Comparison of ENCODE assay signal across 9 mouse cellular contexts in the genomic region with DNA sequence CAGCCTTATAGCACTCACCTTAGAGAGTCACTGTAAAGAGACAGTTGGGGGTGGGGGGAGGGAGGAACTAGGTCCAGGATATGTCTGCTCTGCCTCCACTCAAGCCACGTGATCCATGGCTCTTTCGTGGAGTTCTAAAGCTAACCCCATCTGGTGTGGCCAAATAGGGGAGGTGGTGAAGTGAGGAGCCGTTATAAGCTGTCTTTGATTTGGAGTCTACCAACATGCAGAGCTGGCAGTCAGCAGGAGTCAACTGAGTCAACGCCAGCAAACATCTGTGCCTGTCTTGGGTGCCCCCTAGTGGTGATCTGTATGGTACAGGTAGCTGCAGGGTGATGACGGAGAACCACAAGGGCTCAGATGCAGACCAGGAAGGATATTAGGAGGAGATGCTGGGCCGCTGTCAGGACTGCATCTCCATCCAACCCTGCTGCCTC. TPM values are rescaled to one million over a fixed set of nuclear protein-coding genes. Genes with fewer than 3 reads are reported as not detected.
DNase-seq lines count a peak whose midpoint lies in the region; ATAC-seq lines count a peak whose summit lies in the region.
"Had no signal": no experiment of that assay in that cellular context is flagged by ENCODE, and none has a peak within 500 bp of the region (broad histone marks: within the 10 kb centered on the region; RNA-seq: fewer than 3 reads in every experiment).

No protein-coding gene starts in this region.

- H3K36me3 ChIP-seq in limb, embryonic 13.5 days: no peaks in the 10 kb centered on the region
- no peaks in the 10 kb centered on the region for H3K36me3 ChIP-seq in midbrain, embryonic 15.5 days (replicated peaks)
- H3K36me3 ChIP-seq: embryonic facial prominence, embryonic 13.5 days had no signal

- no peak overlapping the region for H3K9ac ChIP-seq in limb, embryonic 13.5 days
- no peak overlapping the region for H3K9ac ChIP-seq in midbrain, embryonic 15.5 days
- H3K9ac ChIP-seq: embryonic facial prominence, embryonic 13.5 days had no signal

- no peak overlapping the region for H3K4me3 ChIP-seq in limb, embryonic 13.5 days
- H3K4me3 ChIP-seq in midbrain, embryonic 15.5 days: no peak overlapping the region
- H3K4me3 ChIP-seq: embryonic facial prominence, embryonic 13.5 days had no signal

- no peaks in the 10 kb centered on the region for H3K27me3 ChIP-seq in limb, embryonic 13.5 days
- no peaks in the 10 kb centered on the region for H3K27me3 ChIP-seq in midbrain, embryonic 15.5 days (replicated peaks)
- H3K27me3 ChIP-seq: embryonic facial prominence, embryonic 13.5 days had no signal

- H3K27ac ChIP-seq in limb, embryonic 13.5 days: no peak overlapping the region
- no peak overlapping the region for H3K27ac ChIP-seq in midbrain, embryonic 15.5 days
- H3K27ac ChIP-seq: embryonic facial prominence, embryonic 13.5 days had no signal

- ATAC-seq in activated CD4-positive, CD25-positive, alpha-beta regulatory T cell, adult 4 months: peak; percentile 96
- ATAC-seq in limb, embryonic 13.5 days (ENCODE audit: low FRiP score, low read depth): peak; percentile 51; the same call in 1 of the 2 replicates
- ATAC-seq in midbrain, embryonic 15.5 days (replicated peaks): peak; percentile 40; the same call in 1 of the 2 replicates

- H3K4me1 ChIP-seq in limb, embryonic 13.5 days: peaks cover 5% of the 10 kb centered on the region
- H3K4me1 ChIP-seq in midbrain, embryonic 15.5 days: peaks cover 5% of the 10 kb centered on the region

- no peak overlapping the region for H3K4me2 ChIP-seq in limb, embryonic 13.5 days (replicated peaks)
- H3K4me2 ChIP-seq in midbrain, embryonic 15.5 days: no peak overlapping the region
- H3K4me2 ChIP-seq: embryonic facial prominence, embryonic 13.5 days had no signal

- no peaks in the 10 kb centered on the region for H3K9me3 ChIP-seq in limb, embryonic 13.5 days
- no peaks in the 10 kb centered on the region for H3K9me3 ChIP-seq in midbrain, embryonic 15.5 days
- H3K9me3 ChIP-seq: embryonic facial prominence, embryonic 13.5 days had no signal

- 12% methylated on average over 6 of the region's 6 CpGs for WGBS in limb, embryonic 13.5 days
- 27% methylated on average over 6 of the region's 6 CpGs for WGBS in midbrain, embryonic 15.5 days

- DNase-seq in 3T3-L1 (ENCODE audit: low read depth, low spot score): peak; percentile 61
- peak; percentile 83 for DNase-seq in embryo, embryonic 10 days (ENCODE audit: low spot score)
- DNase-seq in gastrocnemius, postnatal 25 days: peak; percentile 30
- DNase-seq in kidney, adult 18-20 months: peak; percentile 70
- DNase-seq in spleen, postnatal 4 days (ENCODE audit: low spot score in 2 of 2): peak; percentile 72 to 89

RNA-seq across cellular contexts. Expression of a gene that starts 29.5 kb away (rescaled TPM):
- 10 to 100 TPM; 13.0 to 14.8 TPM for polyA plus RNA-seq in activated CD4-positive, CD25-positive, alpha-beta regulatory T cell, adult 4 months (2017; shearing (Covaris generic))
- total RNA-seq in gastrocnemius, postnatal 25 days (2021): 1 to 10 TPM; 3.8 to 4.8 TPM
- 16.8 and 17.5 TPM in 2 replicates for polyA plus RNA-seq in limb, embryonic 13.5 days (2015; fragmentation: Nextera tagmentation; extraction: Ambion mirVana)
- polyA plus RNA-seq in midbrain, embryonic 15.5 days (2015; fragmentation: Nextera tagmentation; extraction: Ambion mirVana): 3.9 and 4.3 TPM in 2 replicates

RNA-seq across cellular contexts. Expression of a gene that starts 30.4 kb away (rescaled TPM):
- 10 to 100 TPM; 11.3 to 21.4 TPM for polyA plus RNA-seq in activated CD4-positive, CD25-positive, alpha-beta regulatory T cell, adult 4 months (2017; shearing (Covaris generic))
- under 1 TPM; 0.13 to 0.20 TPM for total RNA-seq in gastrocnemius, postnatal 25 days (2021)
- polyA plus RNA-seq in limb, embryonic 13.5 days (2015; fragmentation: Nextera tagmentation; extraction: Ambion mirVana): 0.11 TPM in 1 of 2 replicates, not detected in the other
- polyA plus RNA-seq in midbrain, embryonic 15.5 days (2015; fragmentation: Nextera tagmentation; extraction: Ambion mirVana): 0.05 TPM in 1 of 2 replicates, not detected in the other

Comparison
In these comparisons a context has a peak if more than half of its experiments do, and no peak if none do; other contexts are left out.
1. DNase-seq: peak in every context shown above with its lines; median percentile 83 in embryo, embryonic 10 days; 80 in spleen, postnatal 4 days; 70 in kidney, adult 18-20 months; 61 in 3T3-L1; 30 in gastrocnemius, postnatal 25 days.
2. ATAC-seq: peak in every context shown above with its lines; median percentile 96 in activated CD4-positive, CD25-positive, alpha-beta regulatory T cell, adult 4 months; 51 in limb, embryonic 13.5 days; 40 in midbrain, embryonic 15.5 days.
3. RNA of a gene that starts 30.4 kb away (polyA plus RNA-seq): 11.3 to 21.4 TPM in activated CD4-positive, CD25-positive, alpha-beta regulatory T cell, adult 4 months; 0.11 TPM in limb, embryonic 13.5 days and 0.05 TPM in midbrain, embryonic 15.5 days; every median in the first group is over 10 times any median in the second.